Mouse (Mus musculus) small intestine, adult 2 months (tissue): Measurements from ENCODE around the gene Esrrg.

Experiments
- CTCF ChIP-seq: fragments of 200-500 bp; IDR thresholded peaks from 2 replicates; pipeline ENCODE4 v1.5.1; 2012; ENCODE audit warnings: low read depth, mild to moderate bottlenecking, control low read depth, inconsistent platforms, low read length, moderate library complexity, mixed read lengths; ENCODE audit not compliant: insufficient replicate concordance, insufficient read length; ENCODE audit errors: extremely low read depth
- POLR2A ChIP-seq: fragments of 200-500 bp; IDR thresholded peaks from 2 replicates; pipeline ENCODE4 v1.6.1; 2012; ENCODE audit warnings: low read depth, mild to moderate bottlenecking, control low read depth, inconsistent platforms, low read length, moderate library complexity

DNA sequence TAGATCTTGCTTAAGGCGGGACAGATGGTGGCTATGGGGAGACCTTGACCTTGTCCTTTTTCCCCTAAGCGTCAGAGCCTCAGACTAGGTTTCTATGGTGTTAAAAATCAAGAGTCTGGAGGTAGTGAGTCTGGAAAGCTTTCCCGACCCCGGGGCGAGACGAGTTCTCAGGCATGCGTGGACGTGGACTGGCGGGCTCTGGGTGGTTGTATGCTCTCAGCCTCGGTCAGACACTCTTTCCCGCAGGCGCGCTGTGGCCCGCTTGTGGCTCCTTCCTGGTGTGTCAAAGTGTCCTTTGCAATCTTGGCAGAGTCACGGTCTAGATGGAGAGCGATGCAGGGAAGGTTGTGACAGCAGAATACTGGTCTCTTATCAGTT is 1.3 kb downstream of the Esrrg start:
- TF ChIP-seq CTCF (no peak), POLR2A (no peak)
